Mouse (Mus musculus): Measurements from ENCODE around the gene Ttc39b.

GRCm38 (mm10) chr4:83254941-83255340 is 69.1 kb downstream of the Ttc39b start:
- TF ChIP-seq CTCF (IDR thresholded peaks at IDR 0.05; ENCODE audit: low read depth, low read length) (no peak), POLR2A (IDR thresholded peaks at IDR 0.05; ENCODE audit: borderline replicate concordance, low read depth, low read length) (no peak)
